Mouse (Mus musculus) NIH3T3 (cell line): ENCODE results near the gene Gm20903.
"Not testable (repeated sequence)": the region's sequence is repeated elsewhere in the genome, so short reads cannot be mapped to it uniquely, and the experiment has no call there.

Source experiments
- DNase-seq: peaks from one replicate; pipeline ENCODE4 v3.0.0-alpha.2; 2012; ENCODE audit warnings: low read depth

Gm20903 gene

GRCm38 (mm10) chrY:73669015-73669414 lies at the start of gene Gm20903:
TSS of gene Gm20903 (plus strand) at chrY:73669315.
- not testable (repeated sequence) for DNase-seq
